Mouse (Mus musculus) forebrain, embryonic 11.5 days (tissue): ENCODE measurements around the gene Abl1. TPM values are rescaled to one million over a fixed set of nuclear protein-coding genes. Genes with fewer than 3 reads are reported as not detected.
A peak's percentile ranks its signal among the peaks of the same experiment; 100 is the strongest.
"Not testable (repeated sequence)": the region's sequence is repeated elsewhere in the genome, so short reads cannot be mapped to it uniquely, and the experiment has no call there.

Source experiments
- ATAC-seq: fragments of 200-750 bp; cut with Nextera tagmentation; replicated peaks from 2 replicates; pipeline ENCODE4 v1.8.0; 2017; ENCODE audit warnings: moderate TSS enrichment; ENCODE audit not compliant: low FRiP score
- DNase-seq: peaks from one replicate; pipeline ENCODE4 v3.0.0-alpha.2; 2017; ENCODE audit warnings: low spot score
- H3K27ac ChIP-seq: fragments of 300-500 bp; sonication (generic); 2 replicates; pipeline ENCODE4 v1.5.1; 2014; ENCODE audit warnings: low read depth, low read length
- H3K27me3 ChIP-seq: fragments of 300-500 bp; sonication (generic); 2 replicates; pipeline ENCODE4 v1.6.1; 2014; ENCODE audit warnings: mild to moderate bottlenecking, low read length, mixed read lengths; ENCODE audit not compliant: control insufficient read depth, insufficient read depth
- H3K36me3 ChIP-seq: fragments of 300-500 bp; sonication (generic); 2 replicates; pipeline ENCODE4 v1.6.1; 2014; ENCODE audit warnings: mild to moderate bottlenecking, low read length, moderate library complexity, mixed read lengths; ENCODE audit not compliant: control insufficient read depth, insufficient read depth
- H3K4me1 ChIP-seq: fragments of 300-500 bp; sonication (generic); replicated peaks from 2 replicates; pipeline ENCODE4 v1.6.1; 2014; ENCODE audit warnings: low read length, mixed read lengths; ENCODE audit not compliant: control insufficient read depth, insufficient read depth
- H3K4me2 ChIP-seq: fragments of 300-500 bp; sonication (generic); 2 replicates; pipeline ENCODE4 v1.6.1; 2014; ENCODE audit warnings: low read depth, mild to moderate bottlenecking, low read length, moderate library complexity, mixed read lengths; ENCODE audit not compliant: severe bottlenecking
- H3K4me3 ChIP-seq: fragments of 300-500 bp; sonication (generic); 2 replicates; pipeline ENCODE4 v1.5.1; 2014; ENCODE audit warnings: low read depth, low read length
- H3K9ac ChIP-seq: fragments of 300-500 bp; sonication (generic); 2 replicates; pipeline ENCODE4 v1.6.1; 2014; ENCODE audit warnings: low read length
- H3K9me3 ChIP-seq: fragments of 300-500 bp; sonication (generic); 2 replicates; pipeline ENCODE4 v1.6.1; 2016; ENCODE audit warnings: low read length, mixed read lengths; ENCODE audit not compliant: control insufficient read depth
- whole genome bisulfite sequencing: fragments of 180-500 bp; shearing (Covaris S2); extraction: QIAGEN DNeasy Blood & Tissue Kit; methylation state at CpG from one replicate; pipeline ENCODE4 v1.1.7; 2014; 5-methylcytosine and 5-hydroxymethylcytosine counted together
- polyA plus RNA-seq: library from polyadenylated mRNA; unstranded; fragments of >200 nt; fragmentation: Nextera tagmentation; extraction: Ambion mirVana; gene quantifications from 2 replicates; pipeline ENCODE4 v1.2.1, GENCODE M21; 2014

Abl1 gene
- polyA plus RNA-seq, 1 experiment from 2014 or later = 56.7 TPM

GRCm38 (mm10) chr2:31681051-31681707 lies 7.0 kb upstream of the Abl1 start:
- not testable (repeated sequence) for H3K27ac ChIP-seq, H3K4me3 ChIP-seq, H3K4me1 ChIP-seq, H3K4me2 ChIP-seq, H3K27me3 ChIP-seq, ATAC-seq, H3K9ac ChIP-seq, DNase-seq, H3K9me3 ChIP-seq, H3K36me3 ChIP-seq
- 91% methylated on average over 15 of the region's 15 CpGs for WGBS

- no peak overlapping the region for H3K4me3 ChIP-seq
- no peak overlapping the region for H3K9ac ChIP-seq
- DNase-seq (no peak), ATAC-seq (no peak)
- no peaks in the 10 kb centered on the region for H3K9me3 ChIP-seq
- H3K4me2 ChIP-seq = no peak overlapping the region
- 93% methylated on average over 6 of the region's 6 CpGs for WGBS
- peaks cover 7% of the 10 kb centered on the region; the same call in 1 of the 2 replicates for H3K36me3 ChIP-seq
- no peak overlapping the region for H3K27ac ChIP-seq
- H3K27me3 ChIP-seq = no peaks in the 10 kb centered on the region
- H3K4me1 ChIP-seq = no peaks in the 10 kb centered on the region
Observed at GRCm38 (mm10) chr2:31681731-31682235, 6.4 kb upstream of the Abl1 start.

- Histone ChIP-seq H3K4me1 (0 out of 2 replicates have a peak, but pooled peaks cover 4% of the 10 kb centered on the region), H3K4me2 (no peak overlapping the region), H3K27me3 (no peaks in the 10 kb centered on the region), H3K9ac (no peak overlapping the region), H3K36me3 (peaks cover 4% of the 10 kb centered on the region; the same call in 1 of the 2 replicates), H3K9me3 (no peaks in the 10 kb centered on the region), H3K4me3 (no peak overlapping the region), H3K27ac (no peak overlapping the region)
- WGBS = 23% methylated on average over 2 of the region's 2 CpGs
- ATAC-seq (no peak), DNase-seq (peak; percentile 63)
Observed at GRCm38 (mm10) chr2:31683666-31684065, 4.5 kb upstream of the Abl1 start.

- no peak for ATAC-seq
- WGBS = under 1% methylated on average over 12 of the region's 12 CpGs
- Histone ChIP-seq H3K9me3 (no peaks in the 10 kb centered on the region), H3K27ac (peak overlapping the region; percentile 91), H3K36me3 (no peaks in the 10 kb centered on the region), H3K27me3 (no peaks in the 10 kb centered on the region), H3K4me1 (peaks cover 13% of the 10 kb centered on the region), H3K4me3 (peak overlapping the region; percentile 90), H3K4me2 (peak overlapping the region; percentile 91), H3K9ac (peak overlapping the region; percentile 93)
- DNase-seq = no peak
Observed at GRCm38 (mm10) chr2:31689045-31689444, 869 bp downstream of the Abl1 start.

GRCm38 (mm10) chr2:31690063-31690462 lies 1.9 kb downstream of the Abl1 start:
- DNase-seq (no peak), ATAC-seq (no peak)
- Histone ChIP-seq H3K4me2 (peak overlapping the region; percentile 91), H3K4me1 (peaks cover 13% of the 10 kb centered on the region), H3K9ac (peak overlapping the region; percentile 30; the same call in 1 of the 2 replicates), H3K4me3 (peak overlapping the region; percentile 90), H3K9me3 (no peaks in the 10 kb centered on the region), H3K27me3 (no peaks in the 10 kb centered on the region), H3K27ac (no peak overlapping the region), H3K36me3 (no peaks in the 10 kb centered on the region)
- WGBS = 64% methylated on average over 3 of the region's 3 CpGs

- no peak for DNase-seq
Observed at GRCm38 (mm10) chr2:31698209-31698608, 10.0 kb downstream of the Abl1 start.

GRCm38 (mm10) chr2:31700545-31701446 lies 12.6 kb downstream of the Abl1 start:
- DNase-seq (peak; percentile 56), ATAC-seq (no peak)
- H3K4me1 ChIP-seq = no peaks in the 10 kb centered on the region
- H3K4me2 ChIP-seq = no peak overlapping the region
- H3K9me3 ChIP-seq = no peaks in the 10 kb centered on the region
- H3K27ac ChIP-seq = no peak overlapping the region
- H3K27me3 ChIP-seq = no peaks in the 10 kb centered on the region
- no peak overlapping the region for H3K9ac ChIP-seq
- no peaks in the 10 kb centered on the region for H3K36me3 ChIP-seq
- no peak overlapping the region for H3K4me3 ChIP-seq
- WGBS = 56% methylated on average over 7 of the region's 7 CpGs

More at GRCm38 (mm10) chr2:31698209-31698608, 10.0 kb downstream of the Abl1 start:
- no peak overlapping the region for H3K4me2 ChIP-seq
- H3K9me3 ChIP-seq = no peaks in the 10 kb centered on the region
- no peak overlapping the region for H3K9ac ChIP-seq
- H3K36me3 ChIP-seq = no peaks in the 10 kb centered on the region
- H3K27ac ChIP-seq = no peak overlapping the region
- no peak overlapping the region for H3K4me3 ChIP-seq
- H3K27me3 ChIP-seq = no peaks in the 10 kb centered on the region
- no peaks in the 10 kb centered on the region for H3K4me1 ChIP-seq
- ATAC-seq = no peak

GRCm38 (mm10) chr2:31703226-31703625 lies 15.1 kb downstream of the Abl1 start:
- H3K36me3 ChIP-seq = no peaks in the 10 kb centered on the region
- no peak overlapping the region for H3K4me3 ChIP-seq
- H3K27ac ChIP-seq = no peak overlapping the region
- no peak overlapping the region for H3K4me2 ChIP-seq
- no peaks in the 10 kb centered on the region for H3K4me1 ChIP-seq
- no peaks in the 10 kb centered on the region for H3K27me3 ChIP-seq
- H3K9ac ChIP-seq = no peak overlapping the region
- H3K9me3 ChIP-seq = no peaks in the 10 kb centered on the region
- no peak for DNase-seq
- ATAC-seq = no peak
